Mouse (Mus musculus) retina, embryonic 14.5 days (tissue): ENCODE results near the gene Tnf.
A peak's percentile ranks its signal among the peaks of the same experiment; 100 is the strongest.

ENCODE experiments used
- DNase-seq: peaks from one replicate; pipeline ENCODE4 v3.0.0-alpha.2; 2015; ENCODE audit warnings: low spot score

The Tnf gene

GRCm38 (mm10) chr17:35201787-35202186, at the start of gene Tnf:
TSS of gene Tnf (minus strand) at chr17:35202007.
- DNase-seq = no peak

GRCm38 (mm10) chr17:35251162-35251719, 49.4 kb upstream of the Tnf start:
- no peak for DNase-seq

- DNase-seq = no peak
Measured at GRCm38 (mm10) chr17:35250348-35251120, 48.7 kb upstream of the Tnf start.

- DNase-seq = no peak
Measured at GRCm38 (mm10) chr17:35249451-35250197, 47.8 kb upstream of the Tnf start.

- DNase-seq = no peak
Measured at GRCm38 (mm10) chr17:35248986-35249385, 47.2 kb upstream of the Tnf start.

- DNase-seq = no peak
Measured at GRCm38 (mm10) chr17:35247144-35247543, 45.3 kb upstream of the Tnf start.

GRCm38 (mm10) chr17:35245731-35246623, 44.2 kb upstream of the Tnf start:
- peak; percentile 61 for DNase-seq

GRCm38 (mm10) chr17:35244999-35245398, 43.2 kb upstream of the Tnf start:
- DNase-seq = no peak

- peak; percentile 64 for DNase-seq
Measured at GRCm38 (mm10) chr17:35243086-35243485, 41.3 kb upstream of the Tnf start.

GRCm38 (mm10) chr17:35242015-35242941, 40.5 kb upstream of the Tnf start:
- peak; percentile 78 for DNase-seq

GRCm38 (mm10) chr17:35241305-35242014, 39.7 kb upstream of the Tnf start, which contains the start of gene Ddx39b:
TSS of gene Ddx39b (plus strand) at chr17:35241746.
- DNase-seq = peak; percentile 97

- DNase-seq = no peak
Measured at GRCm38 (mm10) chr17:35240384-35241304, 38.8 kb upstream of the Tnf start.

GRCm38 (mm10) chr17:35239700-35240099, 37.9 kb upstream of the Tnf start:
- no peak for DNase-seq

GRCm38 (mm10) chr17:35237504-35237903, 35.7 kb upstream of the Tnf start:
- no peak for DNase-seq

- no peak for DNase-seq
Measured at GRCm38 (mm10) chr17:35236996-35237395, 35.2 kb upstream of the Tnf start.

- peak; percentile 98 for DNase-seq
Measured at GRCm38 (mm10) chr17:35236390-35236746, 34.6 kb upstream of the Tnf start.

GRCm38 (mm10) chr17:35235614-35236389, 34.0 kb upstream of the Tnf start, which contains the start of gene Nfkbil1:
TSS of gene Nfkbil1 (minus strand) at chr17:35235792.
- peak; percentile 95 for DNase-seq

- DNase-seq = peak; percentile 52
Measured at GRCm38 (mm10) chr17:35234903-35235302, 33.1 kb upstream of the Tnf start.
